Mouse (Mus musculus) megakaryocyte, embryonic 14.5 days (primary cell): ENCODE measurements at regions not wholly inside any gene's neighbourhood (a gene's known extent, or its start where the extent isn't known, plus 50 kb on each side); places are given as distances from the start of the nearest gene placed in this dataset.

ENCODE experiments used
- FLI1 ChIP-seq: IDR thresholded peaks from 2 replicates; pipeline ENCODE4 v1.6.1; 2012; ENCODE audit warnings: low read length, inconsistent platforms, mixed read lengths
- GATA1 ChIP-seq: IDR thresholded peaks from 3 replicates; pipeline ENCODE4 v1.6.1; 2012; ENCODE audit warnings: mixed read lengths, low read length, inconsistent platforms, borderline replicate concordance

DNA sequence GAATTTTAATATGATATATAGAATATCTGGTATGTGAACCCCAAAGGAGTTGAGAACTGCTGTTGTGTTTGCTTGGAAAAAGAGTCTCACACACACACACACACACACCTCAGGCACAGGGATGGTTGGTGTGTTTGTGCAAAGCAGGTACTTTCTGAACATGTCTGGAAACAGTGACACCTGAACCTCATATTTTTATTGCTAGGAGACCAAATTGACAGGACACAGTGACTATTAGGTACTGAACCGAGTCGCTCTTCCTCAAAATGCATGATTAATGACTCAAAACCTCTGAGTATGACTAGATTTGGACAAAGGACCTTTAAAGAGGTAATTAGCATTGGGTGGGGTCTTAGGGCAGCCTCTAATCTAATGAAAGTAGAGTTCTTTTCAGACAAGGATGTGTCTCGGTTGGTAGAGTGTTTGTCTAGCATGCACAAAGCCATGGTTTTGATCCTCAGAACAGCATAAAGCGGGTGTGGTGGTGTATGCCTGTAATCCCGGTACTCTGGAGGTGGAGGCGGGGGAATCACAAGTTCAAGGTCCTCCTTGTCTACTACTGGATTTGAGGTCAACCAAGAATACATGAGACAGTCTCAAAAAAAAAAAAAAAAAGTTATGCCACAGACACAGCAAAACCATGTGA is 191.0 kb upstream of the Map3k1 start:
- TF ChIP-seq GATA1: no peak
- no peak for TF ChIP-seq FLI1
